Mouse (Mus musculus): Measurements from ENCODE around the gene Mylk2. TPM values are rescaled to one million over a fixed set of nuclear protein-coding genes. Genes with fewer than 3 reads are reported as not detected.

Mylk2 gene
- total and polyA plus RNA-seq, 3 experiments = 0.47 to 2.4 (median 1.3) TPM

- no peaks in the 10 kb centered on the region for H3K27me3 ChIP-seq (replicated peaks)
- dilution Hi-C loops (cut with MboI; ENCODE audit: extremely low pct_ligation_motif_present, extremely low pct_unique_long_range_greater_than_20kb, low sequenced_read_pairs) (no loop called here), in situ Hi-C loops (cut with MboI; ENCODE audit: low pct_ligation_motif_present, low pct_unique_long_range_greater_than_20kb, low sequenced_read_pairs) (no loop called here)
- DNase-seq (ENCODE audit: extremely low read depth) = no peak
- no peak overlapping the region for H3K9ac ChIP-seq (ENCODE audit: insufficient read depth, low read depth)
- peaks cover 80 to 94% of the 10 kb centered on the region in 2 experiments for H3K36me3 ChIP-seq (replicated peaks in 1 of 2; ENCODE audit: control insufficient read depth in 1 of 2, insufficient read depth in 1 of 2, low read length in 1 of 2)
- no peak overlapping the region for H3K27ac ChIP-seq (ENCODE audit: insufficient read depth, low read depth)
- TF ChIP-seq ELF1 (IDR thresholded peaks at IDR 0.05; ENCODE audit: low read depth, low read length) = no peak
- TF ChIP-seq MYC (IDR thresholded peaks at IDR 0.05; ENCODE audit: low read depth, low read length) = no peak
- TF ChIP-seq EP300 (IDR thresholded peaks at IDR 0.05; ENCODE audit: low read length) = no peak
- no peak for TF ChIP-seq ZKSCAN1 (IDR thresholded peaks at IDR 0.05; ENCODE audit: borderline replicate concordance, low read depth, low read length)
- TF ChIP-seq GABPA (IDR thresholded peaks at IDR 0.05; ENCODE audit: insufficient replicate concordance, low read depth, low read length) = no peak
- TF ChIP-seq ZC3H11A (IDR thresholded peaks at IDR 0.05; ENCODE audit: low read depth, low read length) = no peak
- TF ChIP-seq UBTF (IDR thresholded peaks at IDR 0.05; ENCODE audit: low read depth, low read length) = no peak
- TF ChIP-seq MEF2A (IDR thresholded peaks at IDR 0.05; ENCODE audit: borderline replicate concordance, low read depth, low read length) = no peak
- TF ChIP-seq MAX (IDR thresholded peaks at IDR 0.05; ENCODE audit: low read length) = no peak
- no peak for TF ChIP-seq JUND (conservative IDR thresholded peaks at IDR 0.05; ENCODE audit: low read depth, low read length)
- no peak for TF ChIP-seq CTCF (conservative IDR thresholded peaks at IDR 0.05 in 1 of 2, IDR thresholded peaks at IDR 0.05 in 1 of 2; ENCODE audit: low read depth in 2 of 2, low read length in 2 of 2)
- TF ChIP-seq HCFC1 (IDR thresholded peaks at IDR 0.05; ENCODE audit: low read depth, low read length) = no peak
- no peak for TF ChIP-seq NELFE (IDR thresholded peaks at IDR 0.05; ENCODE audit: low read depth, low read length)
- H3K4me2 ChIP-seq (ENCODE audit: insufficient read depth, low read depth, poor library complexity, severe bottlenecking) = no peak overlapping the region
- no peak overlapping the region for H3K4me3 ChIP-seq (replicated peaks in 1 of 3; ENCODE audit: low read depth in 2 of 3, low read length in 2 of 3, poor library complexity in 1 of 3)
- no peaks in the 10 kb centered on the region for H3K9me3 ChIP-seq (replicated peaks; ENCODE audit: low read length)
- H3K79me2 ChIP-seq (replicated peaks; ENCODE audit: control insufficient read depth, extremely low read depth, insufficient read depth, poor library complexity, severe bottlenecking) = no peaks in the 10 kb centered on the region; the same call in 1 of the 2 replicates
- H3K4me1 ChIP-seq (ENCODE audit: control insufficient read depth in 1 of 2, insufficient read depth in 2 of 2) = no peaks in the 10 kb centered on the region
Measured at GRCm38 (mm10) chr2:152888774-152889173, 22.4 kb upstream of the Mylk2 start.

- Histone ChIP-seq H3K36me3 (replicated peaks in 1 of 2; ENCODE audit: control insufficient read depth in 1 of 2, insufficient read depth in 1 of 2, low read length in 1 of 2) (peaks cover 39 to 69% of the 10 kb centered on the region in 2 experiments), H3K27me3 (replicated peaks) (no peaks in the 10 kb centered on the region), H3K9me3 (replicated peaks; ENCODE audit: low read length) (no peaks in the 10 kb centered on the region), H3K4me2 (ENCODE audit: insufficient read depth, low read depth, poor library complexity, severe bottlenecking) (no peak overlapping the region), H3K9ac (ENCODE audit: insufficient read depth, low read depth) (no peak overlapping the region), H3K4me1 (ENCODE audit: control insufficient read depth in 1 of 2, insufficient read depth in 2 of 2) (no peaks in the 10 kb centered on the region), H3K4me3 (replicated peaks in 1 of 3; ENCODE audit: low read depth in 2 of 3, low read length in 2 of 3, poor library complexity in 1 of 3) (no peak overlapping the region), H3K27ac (ENCODE audit: insufficient read depth, low read depth) (no peak overlapping the region), H3K79me2 (replicated peaks; ENCODE audit: control insufficient read depth, extremely low read depth, insufficient read depth, poor library complexity, severe bottlenecking) (no peaks in the 10 kb centered on the region)
- DNase-seq (ENCODE audit: extremely low read depth) = no peak
- TF ChIP-seq KAT2A (IDR thresholded peaks at IDR 0.05; ENCODE audit: insufficient replicate concordance, low read length) (no peak), UBTF (IDR thresholded peaks at IDR 0.05; ENCODE audit: low read depth, low read length) (no peak), ELF1 (IDR thresholded peaks at IDR 0.05; ENCODE audit: low read depth, low read length) (no peak), MAFK (IDR thresholded peaks at IDR 0.05; ENCODE audit: insufficient replicate concordance, low read length) (no peak), ZNF384 (IDR thresholded peaks at IDR 0.05; ENCODE audit: low read depth, low read length) (no peak), RCOR1 (conservative IDR thresholded peaks at IDR 0.05; ENCODE audit: low read depth, low read length) (no peak), JUN (IDR thresholded peaks at IDR 0.05; ENCODE audit: insufficient read depth, low read depth, low read length) (no peak), E2F4 (IDR thresholded peaks at IDR 0.05; ENCODE audit: insufficient replicate concordance, low read depth, low read length) (no peak), GABPA (IDR thresholded peaks at IDR 0.05; ENCODE audit: insufficient replicate concordance, low read depth, low read length) (no peak), NELFE (IDR thresholded peaks at IDR 0.05; ENCODE audit: low read depth, low read length) (no peak)
- dilution Hi-C loops (cut with MboI; ENCODE audit: extremely low pct_ligation_motif_present, extremely low pct_unique_long_range_greater_than_20kb, low sequenced_read_pairs) (no loop called here), in situ Hi-C loops (cut with MboI; ENCODE audit: low pct_ligation_motif_present, low pct_unique_long_range_greater_than_20kb, low sequenced_read_pairs) (loop anchor here (5.0 kb wide), 1 partner anchor 34 kb away; no protein-coding TSS in a partner anchor)
Measured at GRCm38 (mm10) chr2:152895834-152896233, 15.3 kb upstream of the Mylk2 start.
